9 mouse cellular contexts compared by ENCODE assay signal in genomic region chr14:118616698-118617311, GRCm38 (mm10).
DNase-seq lines count a peak whose midpoint lies in the region; ATAC-seq and TF ChIP-seq lines count a peak whose summit lies in the region.
"Had no signal": no experiment of that assay in that cellular context is flagged by ENCODE, and none has a peak within 500 bp of the region (broad histone marks: within the 10 kb centered on the region; RNA-seq: fewer than 3 reads in every experiment).

No protein-coding gene starts in this region.

- no peak for ATAC-seq in intestine, postnatal 0 days
- no peak for ATAC-seq in intestine, embryonic 16.5 days

- no peak for TF ChIP-seq POLR2A in cortical plate, adult 2 months (IDR thresholded peaks at IDR 0.05; ENCODE audit: extremely low read depth, insufficient read depth, low read length)

- TF ChIP-seq CTCF in intestine, postnatal 0 days (IDR thresholded peaks at IDR 0.05; ENCODE audit: low read depth): peak; percentile 89
- peak; percentile 93 for TF ChIP-seq CTCF in cortical plate, adult 2 months (IDR thresholded peaks at IDR 0.05; ENCODE audit: extremely low read depth, insufficient read depth, low read length)

- H3K4me2 ChIP-seq in intestine, postnatal 0 days (replicated peaks; ENCODE audit: low read depth): no peak overlapping the region
- H3K4me2 ChIP-seq in intestine, embryonic 16.5 days (ENCODE audit: low read depth, low read length): no peak overlapping the region
- H3K4me2 ChIP-seq: stomach, embryonic 15.5 days had no signal

- H3K4me1 ChIP-seq in intestine, postnatal 0 days (replicated peaks; ENCODE audit: control insufficient read depth, insufficient read depth, low read length): no peaks in the 10 kb centered on the region
- H3K4me1 ChIP-seq in intestine, embryonic 16.5 days (ENCODE audit: control insufficient read depth, insufficient read depth, low read length): peaks cover 8% of the 10 kb centered on the region; the same call in 1 of the 2 replicates
- no peaks in the 10 kb centered on the region for H3K4me1 ChIP-seq in cortical plate, adult 2 months (ENCODE audit: control insufficient read depth, insufficient read depth, low read length)

- no peak overlapping the region for H3K4me3 ChIP-seq in intestine, postnatal 0 days (ENCODE audit: low read depth, low read length)
- H3K4me3 ChIP-seq in intestine, embryonic 16.5 days (ENCODE audit: low read length): no peak overlapping the region
- H3K4me3 ChIP-seq in cortical plate, adult 2 months (ENCODE audit: insufficient read depth, low read length): no peak overlapping the region
- H3K4me3 ChIP-seq: stomach, embryonic 15.5 days had no signal

- intact Hi-C loops in heart, postnatal 36 days (cut with DNase I): loop anchor here (1.0 to 2.0 kb wide), 3 partner anchors 86 to 200 kb away; no protein-coding TSS in a partner anchor

- no peaks in the 10 kb centered on the region for H3K9me3 ChIP-seq in intestine, postnatal 0 days (ENCODE audit: control insufficient read depth)
- H3K9me3 ChIP-seq in intestine, embryonic 16.5 days (ENCODE audit: control insufficient read depth, low read length): no peaks in the 10 kb centered on the region
- H3K9me3 ChIP-seq: stomach, embryonic 15.5 days had no signal

- H3K27me3 ChIP-seq in intestine, postnatal 0 days (replicated peaks; ENCODE audit: control insufficient read depth, insufficient read depth, low read length): no peaks in the 10 kb centered on the region
- H3K27me3 ChIP-seq in intestine, embryonic 16.5 days (replicated peaks; ENCODE audit: control insufficient read depth, insufficient read depth, low read length): no peaks in the 10 kb centered on the region
- H3K27me3 ChIP-seq: stomach, embryonic 15.5 days had no signal

- peak; percentile 48 to 50 for DNase-seq in adrenal gland, adult 18-20 months (ENCODE audit: low spot score in 2 of 2)
- DNase-seq in heart, postnatal 36 days: peak; percentile 50 to 52
- DNase-seq in layer of hippocampus, adult 9-11 months: peak; percentile 59
- DNase-seq in mesoderm, embryonic 11.5 days (ENCODE audit: low read depth, low spot score): peak; percentile 28
- peak; percentile 68 for DNase-seq in right cerebral cortex, postnatal 4 days

- H3K27ac ChIP-seq in intestine, postnatal 0 days (ENCODE audit: low read depth, low read length): no peak overlapping the region
- H3K27ac ChIP-seq in intestine, embryonic 16.5 days (ENCODE audit: low read length): no peak overlapping the region
- H3K27ac ChIP-seq in cortical plate, adult 2 months (ENCODE audit: insufficient read depth, low read length): no peak overlapping the region
- H3K27ac ChIP-seq: stomach, embryonic 15.5 days had no signal

- WGBS in intestine, postnatal 0 days: 65% methylated on average over 12 of the region's 12 CpGs
- 70% methylated on average over 12 of the region's 12 CpGs for WGBS in intestine, embryonic 16.5 days

- H3K9ac ChIP-seq in intestine, postnatal 0 days (ENCODE audit: low read depth, low read length): no peak overlapping the region
- H3K9ac ChIP-seq in intestine, embryonic 16.5 days (ENCODE audit: low read depth, low read length): no peak overlapping the region
- H3K9ac ChIP-seq: stomach, embryonic 15.5 days had no signal

- H3K36me3 ChIP-seq in intestine, postnatal 0 days (ENCODE audit: control insufficient read depth, insufficient read depth): no peaks in the 10 kb centered on the region
- no peaks in the 10 kb centered on the region for H3K36me3 ChIP-seq in intestine, embryonic 16.5 days (ENCODE audit: control insufficient read depth, insufficient read depth, low read length)
- H3K36me3 ChIP-seq: stomach, embryonic 15.5 days had no signal
